Mouse (Mus musculus) fibroblast of lung, adult 2 months (primary cell): ENCODE measurements around the gene Dexi.

Experiments used
- DNase-seq: peaks from one replicate; pipeline ENCODE4 v3.0.0-alpha.2; 2011; ENCODE audit warnings: low read depth

The Dexi gene

GRCm38 (mm10) chr16:10498096-10498602 is 44.7 kb downstream of the Dexi start:
- no peak for DNase-seq

- DNase-seq, result no peak
These were observed 47.0 kb downstream of the Dexi start for GRCm38 (mm10) chr16:10495824-10496298.

GRCm38 (mm10) chr16:10492587-10492986 is 50.3 kb downstream of the Dexi start:
- DNase-seq, result no peak

GRCm38 (mm10) chr16:10491716-10492115 is 51.1 kb downstream of the Dexi start:
- no peak for DNase-seq

- no peak for DNase-seq
These were observed 52.2 kb downstream of the Dexi start for GRCm38 (mm10) chr16:10490503-10491150.

- no peak for DNase-seq
These were observed 52.9 kb downstream of the Dexi start for GRCm38 (mm10) chr16:10489904-10490457.

- DNase-seq, result no peak
These were observed 53.4 kb downstream of the Dexi start for GRCm38 (mm10) chr16:10489483-10489882.

GRCm38 (mm10) chr16:10488769-10489481 is 53.9 kb downstream of the Dexi start:
- DNase-seq, result no peak

- DNase-seq, result no peak
These were observed 54.9 kb downstream of the Dexi start for GRCm38 (mm10) chr16:10487895-10488493.

- DNase-seq, result no peak
These were observed 55.9 kb downstream of the Dexi start for GRCm38 (mm10) chr16:10486993-10487392.

- no peak for DNase-seq
These were observed 60.5 kb downstream of the Dexi start for GRCm38 (mm10) chr16:10482343-10482742.

GRCm38 (mm10) chr16:10479857-10480256 is 63.0 kb downstream of the Dexi start, which contains the start of gene Ciita:
Gene Ciita (plus strand): TSS chr16:10480059.
- no peak for DNase-seq

- DNase-seq, result no peak
These were observed 66.9 kb downstream of the Dexi start for GRCm38 (mm10) chr16:10475919-10476318.

- no peak for DNase-seq
These were observed 67.9 kb downstream of the Dexi start for GRCm38 (mm10) chr16:10474956-10475355.

- no peak for DNase-seq
These were observed 70.9 kb downstream of the Dexi start for GRCm38 (mm10) chr16:10471950-10472349.

- DNase-seq, result no peak
These were observed 74.7 kb downstream of the Dexi start for GRCm38 (mm10) chr16:10468201-10468600.

- DNase-seq, result peak; percentile 31
These were observed 75.3 kb downstream of the Dexi start for GRCm38 (mm10) chr16:10467391-10468107.

- DNase-seq, result no peak
These were observed 77.7 kb downstream of the Dexi start for GRCm38 (mm10) chr16:10465011-10465681.

GRCm38 (mm10) chr16:10461178-10461577 is 81.7 kb downstream of the Dexi start:
- DNase-seq, result no peak

GRCm38 (mm10) chr16:10460188-10460587 is 82.7 kb downstream of the Dexi start:
- no peak for DNase-seq

- DNase-seq, result no peak
These were observed 88.3 kb downstream of the Dexi start for GRCm38 (mm10) chr16:10454583-10454974.
